Mouse (Mus musculus): ENCODE measurements around the gene Slc37a3. TPM values are rescaled to one million over a fixed set of nuclear protein-coding genes. Genes with fewer than 3 reads are reported as not detected.
"Not testable (repeated sequence)": the region's sequence is repeated elsewhere in the genome, so short reads cannot be mapped to it uniquely, and the experiment has no call there.

Slc37a3 gene
- polyA plus RNA-seq, 1 experiment = 27.8 TPM

DNA sequence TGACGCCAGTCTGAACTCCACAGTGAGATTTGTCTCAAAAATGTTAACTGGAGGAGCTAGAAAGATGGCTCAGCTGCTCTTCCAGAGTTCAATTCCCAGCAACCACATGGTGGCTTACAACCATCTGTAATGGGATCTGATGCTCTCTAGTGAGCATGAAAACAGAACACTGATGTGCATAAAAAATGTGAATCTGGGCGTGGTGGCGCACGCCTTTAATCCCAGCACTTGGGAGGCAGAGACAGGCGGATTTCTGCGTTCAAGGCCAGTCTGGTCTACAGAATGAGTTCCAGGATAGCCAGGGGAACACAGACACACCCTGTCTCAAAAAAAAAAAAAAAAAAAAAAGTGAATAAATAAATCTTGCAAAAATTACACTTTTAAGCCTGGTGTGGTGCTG lies 19.6 kb upstream of the Slc37a3 start:
- Histone ChIP-seq H3K27ac (ENCODE audit: insufficient read depth, low read length) (no peak overlapping the region), H3K27me3 (ENCODE audit: control insufficient read depth, insufficient read depth, low read length) (no peaks in the 10 kb centered on the region), H3K4me1 (ENCODE audit: control insufficient read depth, insufficient read depth, low read length) (peaks cover 6% of the 10 kb centered on the region; the same call in 1 of the 2 replicates), H3K4me3 (replicated peaks; ENCODE audit: insufficient read depth, low read depth, low read length) (no peak overlapping the region)
- no peak for DNase-seq
- 94% methylated on average over 6 of the region's 6 CpGs for WGBS
- no peak for TF ChIP-seq CTCF (IDR thresholded peaks at IDR 0.05; ENCODE audit: borderline replicate concordance, insufficient read depth, low read depth, low read length)
- no peak for TF ChIP-seq POLR2A (IDR thresholded peaks at IDR 0.05; ENCODE audit: borderline replicate concordance, insufficient read depth, low read length)

- H3K4me3 ChIP-seq (replicated peaks; ENCODE audit: insufficient read depth, low read depth, low read length) = no peak overlapping the region
- TF ChIP-seq POLR2A (IDR thresholded peaks at IDR 0.05; ENCODE audit: borderline replicate concordance, insufficient read depth, low read length) = no peak
- TF ChIP-seq CTCF (IDR thresholded peaks at IDR 0.05; ENCODE audit: borderline replicate concordance, insufficient read depth, low read depth, low read length) = no peak
- peak in 1 of 2 experiments; percentile 56 for DNase-seq
- 7% methylated on average over 4 of the region's 4 CpGs for WGBS
- no peaks in the 10 kb centered on the region for H3K27me3 ChIP-seq (ENCODE audit: control insufficient read depth, insufficient read depth, low read length)
- peaks cover 6% of the 10 kb centered on the region; the same call in 1 of the 2 replicates for H3K4me1 ChIP-seq (ENCODE audit: control insufficient read depth, insufficient read depth, low read length)
- 0 out of 2 replicates have a peak overlapping the region, but pooled peaks have one; percentile 3 for H3K27ac ChIP-seq (ENCODE audit: insufficient read depth, low read length)
These were observed 18.4 kb upstream of the Slc37a3 start for GRCm38 (mm10) chr6:39395916-39396315.

GRCm38 (mm10) chr6:39395471-39395870 lies 18.0 kb upstream of the Slc37a3 start:
- 57% methylated on average over 4 of the region's 4 CpGs for WGBS
- peaks cover 10% of the 10 kb centered on the region; the same call in 1 of the 2 replicates for H3K4me1 ChIP-seq (ENCODE audit: control insufficient read depth, insufficient read depth, low read length)
- no peak overlapping the region for H3K4me3 ChIP-seq (replicated peaks; ENCODE audit: insufficient read depth, low read depth, low read length)
- H3K27ac ChIP-seq (ENCODE audit: insufficient read depth, low read length) = no peak overlapping the region
- no peak for DNase-seq
- no peak for TF ChIP-seq POLR2A (IDR thresholded peaks at IDR 0.05; ENCODE audit: borderline replicate concordance, insufficient read depth, low read length)
- no peaks in the 10 kb centered on the region for H3K27me3 ChIP-seq (ENCODE audit: control insufficient read depth, insufficient read depth, low read length)

DNA sequence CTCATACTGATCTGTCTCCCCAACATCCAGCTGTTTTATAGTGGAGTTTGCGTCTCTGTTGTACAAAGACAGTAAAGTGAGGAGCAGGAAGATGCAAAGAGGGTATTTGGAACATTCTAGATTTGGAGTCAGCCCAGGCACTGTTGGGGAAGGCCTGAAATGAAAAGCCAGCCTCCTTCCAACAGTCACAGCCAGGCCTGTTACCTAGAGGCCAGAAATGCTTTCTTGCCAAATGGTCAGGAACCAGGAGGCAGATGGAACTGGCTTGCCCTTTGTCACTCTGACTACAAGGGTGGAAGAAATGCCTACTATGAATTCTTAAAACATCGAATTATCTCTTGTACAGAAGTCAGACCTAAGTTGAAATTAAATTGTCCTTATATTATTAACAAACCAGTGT lies 12.5 kb upstream of the Slc37a3 start:
- no peaks in the 10 kb centered on the region for H3K27me3 ChIP-seq (ENCODE audit: control insufficient read depth, insufficient read depth, low read length)
- WGBS = 31% methylated on average over 2 of the region's 2 CpGs
- no peak overlapping the region for H3K27ac ChIP-seq (ENCODE audit: insufficient read depth, low read length)
- no peak for TF ChIP-seq POLR2A (IDR thresholded peaks at IDR 0.05; ENCODE audit: borderline replicate concordance, insufficient read depth, low read length)
- TF ChIP-seq CTCF (IDR thresholded peaks at IDR 0.05; ENCODE audit: borderline replicate concordance, insufficient read depth, low read depth, low read length) = no peak
- peak in 1 of 2 experiments; percentile 65 for DNase-seq
- no peak overlapping the region for H3K4me3 ChIP-seq (replicated peaks; ENCODE audit: insufficient read depth, low read depth, low read length)
- peaks cover 14% of the 10 kb centered on the region; the same call in 1 of the 2 replicates for H3K4me1 ChIP-seq (ENCODE audit: control insufficient read depth, insufficient read depth, low read length)

- no peak for DNase-seq
- H3K4me3 ChIP-seq (replicated peaks; ENCODE audit: insufficient read depth, low read depth, low read length) = no peak within 1 kb of the TSS
- no peak for TF ChIP-seq POLR2A (IDR thresholded peaks at IDR 0.05; ENCODE audit: borderline replicate concordance, insufficient read depth, low read length)
- no peak for TF ChIP-seq CTCF (IDR thresholded peaks at IDR 0.05; ENCODE audit: borderline replicate concordance, insufficient read depth, low read depth, low read length)
These were observed 3.8 kb upstream of the Slc37a3 start, which contains the start of gene Rab19 for GRCm38 (mm10) chr6:39381125-39381880. Gene Rab19 (plus strand): TSS chr6:39381175.

GRCm38 (mm10) chr6:39380276-39380675 lies 2.8 kb upstream of the Slc37a3 start:
- Histone ChIP-seq H3K4me1 (ENCODE audit: control insufficient read depth, insufficient read depth, low read length) (peaks cover 5% of the 10 kb centered on the region; the same call in 1 of the 2 replicates), H3K27ac (ENCODE audit: insufficient read depth, low read length) (no peak overlapping the region), H3K4me3 (replicated peaks; ENCODE audit: insufficient read depth, low read depth, low read length) (no peak overlapping the region), H3K27me3 (ENCODE audit: control insufficient read depth, insufficient read depth, low read length) (no peaks in the 10 kb centered on the region)
- no peak for DNase-seq
- TF ChIP-seq CTCF (IDR thresholded peaks at IDR 0.05; ENCODE audit: borderline replicate concordance, insufficient read depth, low read depth, low read length) (no peak), POLR2A (IDR thresholded peaks at IDR 0.05; ENCODE audit: borderline replicate concordance, insufficient read depth, low read length) (no peak)
- WGBS = 90% methylated on average over 3 of the region's 3 CpGs

More at GRCm38 (mm10) chr6:39381125-39381880, 3.8 kb upstream of the Slc37a3 start, which contains the start of gene Rab19:
- no peak within 1 kb of the TSS for H3K27ac ChIP-seq (ENCODE audit: insufficient read depth, low read length)
- H3K27me3 ChIP-seq (ENCODE audit: control insufficient read depth, insufficient read depth, low read length) = no peaks in the 10 kb centered on the region
- peaks cover 5% of the 10 kb centered on the region; the same call in 1 of the 2 replicates for H3K4me1 ChIP-seq (ENCODE audit: control insufficient read depth, insufficient read depth, low read length)
- 23% methylated on average over 20 of the region's 20 CpGs for WGBS

DNA sequence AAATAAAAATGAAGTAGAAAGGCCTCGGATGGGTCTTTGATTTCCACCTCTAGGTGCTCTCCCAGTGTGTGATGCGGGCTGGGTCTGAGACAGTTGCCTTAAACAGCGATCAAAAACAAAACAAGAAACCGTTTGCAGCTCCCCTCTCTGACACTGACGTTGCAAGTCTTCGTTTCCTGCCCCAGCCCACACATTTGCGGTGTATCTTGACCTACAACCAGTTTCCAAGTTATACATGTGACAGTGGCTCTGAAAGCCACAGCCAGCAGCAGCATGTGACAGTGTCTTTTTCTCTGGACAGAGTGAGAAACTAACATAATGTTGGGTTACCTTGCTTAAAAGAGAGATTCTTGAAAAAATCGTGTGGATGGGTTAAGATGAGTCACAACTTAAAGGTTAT lies 2.3 kb upstream of the Slc37a3 start:
- Histone ChIP-seq H3K27me3 (ENCODE audit: control insufficient read depth, insufficient read depth, low read length) (no peaks in the 10 kb centered on the region), H3K4me3 (replicated peaks; ENCODE audit: insufficient read depth, low read depth, low read length) (no peak overlapping the region), H3K27ac (ENCODE audit: insufficient read depth, low read length) (no peak overlapping the region), H3K4me1 (ENCODE audit: control insufficient read depth, insufficient read depth, low read length) (peaks cover 5% of the 10 kb centered on the region; the same call in 1 of the 2 replicates)
- DNase-seq = no peak
- WGBS = 88% methylated on average over 8 of the region's 8 CpGs
- TF ChIP-seq CTCF (IDR thresholded peaks at IDR 0.05; ENCODE audit: borderline replicate concordance, insufficient read depth, low read depth, low read length) (no peak), POLR2A (IDR thresholded peaks at IDR 0.05; ENCODE audit: borderline replicate concordance, insufficient read depth, low read length) (no peak)

DNA sequence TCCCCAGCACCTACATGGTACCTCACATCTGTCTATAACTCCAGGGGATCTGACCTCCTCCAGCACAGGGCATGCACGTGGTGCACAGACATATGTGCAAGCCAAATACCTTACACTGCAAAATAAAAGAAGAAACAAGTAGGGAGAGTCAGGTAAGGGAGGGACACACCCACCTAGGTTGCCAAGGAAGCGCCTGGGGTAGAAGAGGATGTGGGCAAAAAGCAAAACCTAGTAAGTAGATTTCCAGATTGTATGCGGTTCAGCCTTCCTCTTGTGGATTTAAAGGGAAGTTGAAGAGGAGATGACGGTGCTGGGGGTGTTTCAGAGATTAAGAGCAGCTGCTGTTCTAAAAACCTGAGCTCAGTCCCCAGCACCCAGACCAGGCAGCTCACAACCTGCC lies 1.7 kb upstream of the Slc37a3 start:
- no peak for DNase-seq
- Histone ChIP-seq H3K27ac (ENCODE audit: insufficient read depth, low read length) (no peak overlapping the region), H3K4me3 (replicated peaks; ENCODE audit: insufficient read depth, low read depth, low read length) (no peak overlapping the region), H3K27me3 (ENCODE audit: control insufficient read depth, insufficient read depth, low read length) (no peaks in the 10 kb centered on the region), H3K4me1 (ENCODE audit: control insufficient read depth, insufficient read depth, low read length) (peaks cover 5% of the 10 kb centered on the region)
- TF ChIP-seq CTCF (IDR thresholded peaks at IDR 0.05; ENCODE audit: borderline replicate concordance, insufficient read depth, low read depth, low read length) = no peak
- 69% methylated on average over 4 of the region's 4 CpGs for WGBS

DNA sequence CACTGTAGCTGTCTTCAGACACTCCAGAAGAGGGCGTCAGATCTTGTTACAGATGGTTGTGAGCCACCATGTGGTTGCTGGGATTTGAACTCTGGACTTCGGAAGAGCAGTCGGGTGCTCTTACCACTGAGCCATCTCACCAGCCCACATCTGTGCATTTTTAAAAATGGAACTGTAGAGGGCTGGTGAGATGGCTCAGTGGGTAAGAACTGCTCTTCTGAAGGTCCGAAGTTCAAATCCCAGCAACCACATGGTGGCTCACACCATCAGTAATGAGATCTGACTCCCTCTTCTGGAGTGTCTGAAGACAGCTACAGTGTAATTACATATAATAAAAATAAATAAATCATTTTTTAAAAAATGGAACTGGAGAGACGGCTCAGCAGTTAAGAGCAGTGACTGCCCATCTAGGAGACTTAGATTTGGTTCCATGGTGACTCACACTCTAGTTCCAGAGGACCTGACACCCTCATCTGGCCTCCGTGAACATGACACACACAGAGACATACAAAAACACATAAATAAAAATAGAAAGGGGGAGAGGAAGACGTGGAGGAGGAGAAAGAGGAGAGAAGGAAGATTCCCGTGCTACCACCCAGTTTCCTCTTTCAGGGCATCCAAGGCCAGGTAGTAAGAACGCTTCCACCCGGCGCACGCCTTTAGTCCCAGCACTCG lies 823 bp upstream of the Slc37a3 start:
- H3K27ac ChIP-seq (ENCODE audit: insufficient read depth, low read length); H3K4me3 ChIP-seq (replicated peaks; ENCODE audit: insufficient read depth, low read depth, low read length); DNase-seq; H3K27me3 ChIP-seq (ENCODE audit: control insufficient read depth, insufficient read depth, low read length); H3K4me1 ChIP-seq (ENCODE audit: control insufficient read depth, insufficient read depth, low read length): not testable (repeated sequence)
- 75% methylated on average over 13 of the region's 13 CpGs for WGBS

Measured in cerebellum, adult 2 months (tissue).